Mouse (Mus musculus) embryonic facial prominence, embryonic 15.5 days (tissue): Measurements from ENCODE around the gene BB287469. TPM values are rescaled to one million over a fixed set of nuclear protein-coding genes. Genes with fewer than 3 reads are reported as not detected.

ENCODE experiments used
- polyA plus RNA-seq: library from polyadenylated mRNA; unstranded; fragments of >200 nt; fragmentation: Nextera tagmentation; extraction: Ambion mirVana; gene quantifications from 2 replicates; pipeline ENCODE4 v1.2.1, GENCODE M21; 2015

The BB287469 gene
- polyA plus RNA-seq, 1 experiment from 2014 or later, result not detected

Other genes starting within 250 kb of the BB287469 start
- not detected in 2 replicates for gene Oog1, start 213.9 kb upstream of the BB287469 start, polyA plus RNA-seq
- not detected in 2 replicates for gene Gm4027, start 197.7 kb upstream of the BB287469 start, polyA plus RNA-seq
- not detected in 2 replicates for gene Gm16381, start 172.0 kb upstream of the BB287469 start, polyA plus RNA-seq
- not detected in 2 replicates for gene Gm21319, start 40.8 kb upstream of the BB287469 start, polyA plus RNA-seq
- not detected in 2 replicates for gene Gm21936, start 21.1 kb upstream of the BB287469 start, polyA plus RNA-seq
- gene Gm2001, start 25.8 kb downstream of the BB287469 start, polyA plus RNA-seq, result not detected in 2 replicates
- gene Gm2016, start 57.5 kb downstream of the BB287469 start, polyA plus RNA-seq, result not detected in 2 replicates
- gene Gm2022, start 78.8 kb downstream of the BB287469 start, polyA plus RNA-seq, result not detected in 2 replicates
- not detected in 2 replicates for gene Gm2035, start 103.3 kb downstream of the BB287469 start, polyA plus RNA-seq
- not detected in 2 replicates for gene Gm2042, start 137.5 kb downstream of the BB287469 start, polyA plus RNA-seq
- gene Gm2075, start 195.3 kb downstream of the BB287469 start, polyA plus RNA-seq, result not detected in 2 replicates
- gene Gm6803, start 202.2 kb downstream of the BB287469 start, polyA plus RNA-seq, result not detected in 2 replicates
- not detected in 2 replicates for gene Gm2056, start 210.4 kb downstream of the BB287469 start, polyA plus RNA-seq